Mouse (Mus musculus): ENCODE measurements at regions not wholly inside any gene's neighbourhood (a gene's known extent, or its start where the extent isn't known, plus 50 kb on each side); places are given as distances from the start of the nearest gene placed in this dataset.
A peak's percentile ranks its signal among the peaks of the same experiment; 100 is the strongest.

- no peak for DNase-seq (ENCODE audit: low read depth, low spot score)
Measured at GRCm38 (mm10) chr7:68686396-68687139, 62.5 kb downstream of the Arrdc4 start.

- DNase-seq (ENCODE audit: low read depth, low spot score) = no peak
Measured at GRCm38 (mm10) chr7:68682929-68683643, 66.0 kb downstream of the Arrdc4 start.

DNA sequence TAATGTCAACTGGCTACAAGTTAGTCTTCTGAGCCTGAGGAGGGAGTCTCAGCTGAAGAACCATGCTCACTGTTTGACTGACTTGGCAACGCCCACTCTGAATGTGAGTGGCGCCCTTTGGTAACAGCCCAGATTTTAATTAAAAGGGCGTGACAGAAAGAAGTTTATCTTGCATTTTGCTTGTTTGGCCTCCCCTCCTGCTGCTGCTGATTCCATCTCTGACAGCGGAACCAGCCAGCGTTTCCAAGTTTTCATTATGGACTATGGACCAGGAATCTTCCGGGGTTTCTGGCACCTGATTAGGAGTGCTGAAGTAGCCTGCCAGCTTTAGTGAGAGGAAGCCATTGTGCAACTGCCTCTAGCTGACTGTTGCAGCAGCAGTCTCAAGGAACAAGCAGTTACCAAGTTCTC lies 66.7 kb downstream of the Arrdc4 start:
- DNase-seq (ENCODE audit: low read depth, low spot score) = no peak

DNA sequence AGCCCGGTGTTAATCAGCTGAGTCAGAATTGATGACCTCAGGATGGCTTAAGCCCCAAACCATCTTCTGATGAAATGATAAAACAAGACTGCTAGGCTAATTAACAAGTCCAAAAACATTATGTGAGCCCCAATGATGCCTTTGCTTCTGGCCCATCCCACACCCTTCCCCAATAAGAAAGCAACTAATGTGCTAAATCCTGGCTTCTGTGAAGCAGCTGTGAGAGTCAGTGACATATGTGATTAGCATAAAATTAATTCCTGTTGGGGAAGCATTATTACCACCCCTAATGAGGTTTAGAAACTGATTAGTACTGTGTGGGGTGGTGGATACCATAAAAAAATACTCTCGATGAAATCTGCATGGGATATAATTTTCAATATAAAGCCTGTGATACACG lies 69.3 kb downstream of the Arrdc4 start:
- DNase-seq (ENCODE audit: low read depth, low spot score) = no peak

DNA sequence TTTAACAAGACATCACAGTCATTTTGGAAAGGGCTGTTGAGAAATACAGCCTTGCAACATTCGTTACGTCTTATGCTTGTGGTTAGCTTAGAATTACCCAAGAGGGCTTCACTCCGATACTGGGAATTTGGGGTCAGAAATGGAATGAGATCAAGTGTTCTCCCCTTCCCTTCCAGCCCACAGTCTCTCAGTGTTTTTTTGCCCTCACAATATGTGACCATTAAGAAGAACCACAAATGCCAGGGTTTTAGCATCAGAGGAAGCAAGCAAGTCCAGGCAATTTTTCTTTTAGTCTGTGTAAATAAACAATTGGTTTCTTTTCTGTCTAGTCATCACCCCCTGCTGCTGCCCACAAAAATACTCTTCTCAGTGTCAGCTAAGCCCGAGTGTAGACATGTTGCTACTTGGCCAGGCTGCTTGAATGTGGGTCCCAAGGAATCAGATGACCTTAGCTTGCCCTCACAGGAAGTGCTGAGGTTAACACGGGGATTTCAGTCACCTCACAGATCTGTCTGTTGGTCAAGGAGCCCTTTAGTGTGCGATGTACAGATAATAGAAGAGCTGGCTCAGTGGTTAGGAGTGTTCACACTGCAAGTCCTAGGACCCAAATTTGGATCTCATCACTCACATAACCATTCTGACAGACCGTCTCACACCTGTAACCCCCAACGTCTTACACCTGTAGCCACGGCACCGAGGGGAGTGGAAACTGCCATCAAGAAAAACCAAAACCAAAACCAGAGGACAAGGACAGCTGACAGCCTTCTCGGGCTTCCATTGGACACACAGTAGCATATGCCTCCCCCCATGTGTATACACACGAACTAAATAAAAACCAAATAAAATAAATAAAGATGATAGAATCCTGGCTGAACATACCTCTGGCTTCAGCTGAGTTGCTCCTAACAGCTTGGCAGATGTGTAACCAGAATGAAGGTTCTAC lies 81.0 kb downstream of the Arrdc4 start:
- DNase-seq (ENCODE audit: low read depth, low spot score) = no peak

GRCm38 (mm10) chr7:68667215-68667614 lies 81.8 kb downstream of the Arrdc4 start:
- peak; percentile 22 for DNase-seq (ENCODE audit: low read depth, low spot score)

DNA sequence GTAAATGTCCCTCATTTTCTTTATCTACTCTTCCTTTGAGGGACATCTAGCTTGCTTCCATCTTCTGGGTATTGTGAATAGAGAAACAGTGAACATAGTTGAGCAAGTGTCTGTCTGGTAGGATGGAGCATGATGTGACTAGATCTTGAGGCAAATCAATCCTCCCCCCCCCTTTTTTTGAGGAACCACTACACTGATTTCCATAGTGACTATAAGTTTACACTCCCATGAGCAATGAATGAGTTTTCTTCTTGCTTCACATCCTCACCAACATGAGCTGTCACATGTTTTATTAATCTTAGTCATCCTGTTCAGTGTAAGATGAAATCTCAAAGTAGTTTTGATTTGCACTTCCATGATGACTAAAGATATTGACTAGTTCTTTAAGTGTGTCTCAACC lies 92.7 kb downstream of the Arrdc4 start:
- no peak for DNase-seq (ENCODE audit: low read depth, low spot score)

GRCm38 (mm10) chr7:68653534-68653933 lies 95.5 kb downstream of the Arrdc4 start:
- DNase-seq (ENCODE audit: low read depth, low spot score) = no peak

- no peak for DNase-seq (ENCODE audit: low read depth, low spot score)
Measured at GRCm38 (mm10) chr7:68651418-68651817, 97.6 kb downstream of the Arrdc4 start.

- no peak for DNase-seq (ENCODE audit: low read depth, low spot score)
Measured at GRCm38 (mm10) chr7:68637556-68638215, 111.4 kb downstream of the Arrdc4 start.

GRCm38 (mm10) chr7:68621080-68621479 lies 128.0 kb downstream of the Arrdc4 start:
- DNase-seq (ENCODE audit: low read depth, low spot score) = no peak

DNA sequence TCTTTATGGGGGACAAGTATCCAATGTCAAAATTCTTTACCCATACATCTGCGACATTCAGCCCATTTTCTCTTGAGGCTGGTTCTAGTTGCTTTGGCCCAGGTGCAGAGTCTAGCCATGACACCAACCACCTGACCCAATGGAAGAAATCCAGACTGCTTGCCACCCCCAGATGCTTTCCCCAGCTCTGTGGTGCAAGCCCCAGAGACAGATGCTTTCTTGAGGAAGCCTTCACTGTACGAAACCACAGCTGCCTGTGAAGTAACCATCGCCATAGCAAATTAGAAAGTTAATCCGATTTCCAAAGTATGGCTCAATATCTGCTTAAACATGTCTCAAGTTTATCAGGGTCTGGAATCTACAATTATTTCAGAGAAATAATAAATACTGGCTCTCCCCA lies 138.5 kb downstream of the Arrdc4 start:
- no peak for DNase-seq (ENCODE audit: low read depth, low spot score)

DNA sequence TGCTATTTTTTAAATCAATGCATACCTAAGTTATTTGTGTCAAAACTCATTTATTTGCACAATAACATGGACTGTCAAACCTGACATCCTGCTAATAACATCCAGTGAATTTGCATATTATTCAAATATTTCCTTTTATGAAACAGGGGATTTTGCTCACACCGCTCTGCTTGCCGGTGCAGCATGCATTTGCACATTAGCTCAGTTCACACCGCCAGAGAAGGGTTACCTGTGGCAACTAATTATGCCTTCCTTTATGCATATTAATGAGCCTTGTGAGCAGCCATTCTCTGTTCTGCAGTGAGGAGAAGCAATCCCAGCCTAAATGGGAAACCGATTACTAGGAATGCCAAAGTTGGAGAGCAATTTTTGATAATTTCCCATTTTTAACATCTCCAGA lies 141.9 kb downstream of the Arrdc4 start:
- DNase-seq (ENCODE audit: low read depth, low spot score) = no peak

DNA sequence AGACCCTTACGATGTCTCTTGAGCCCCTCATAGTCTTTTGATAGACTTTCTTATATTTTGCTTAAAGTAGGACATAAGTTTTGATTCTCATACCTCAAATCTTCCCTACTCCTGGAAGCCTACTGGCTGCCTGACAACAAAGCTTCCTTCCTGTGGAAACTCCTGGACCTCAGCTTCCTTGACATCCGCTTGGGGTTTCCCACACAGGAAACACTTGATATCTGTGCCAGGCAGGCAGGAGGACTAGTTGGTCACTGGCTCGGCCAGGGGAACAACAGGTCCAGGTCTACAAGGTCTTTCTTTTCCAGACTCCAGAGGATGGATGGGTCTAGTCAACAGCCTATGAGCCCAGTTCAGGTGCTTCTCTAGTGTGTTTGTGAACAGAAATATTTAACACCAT lies 142.8 kb downstream of the Arrdc4 start:
- DNase-seq (ENCODE audit: low read depth, low spot score) = no peak

DNA sequence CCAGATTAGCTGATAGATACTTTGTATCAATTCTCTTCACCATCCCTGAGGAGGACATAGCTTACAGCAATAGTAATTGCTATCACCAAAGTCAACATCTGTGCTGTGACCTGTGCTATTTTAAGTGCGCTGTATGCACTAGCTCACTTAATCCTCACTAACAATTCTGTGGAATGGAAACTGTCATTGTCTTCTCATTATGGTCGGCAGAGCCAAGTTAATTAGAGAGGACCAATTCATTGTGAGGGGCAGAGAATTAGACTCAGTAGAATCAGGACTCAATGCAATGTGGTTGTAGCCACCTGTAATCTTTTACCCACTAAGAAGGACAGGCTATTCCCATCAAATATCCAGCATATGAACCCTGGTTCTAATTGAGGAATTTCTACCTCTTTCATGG lies 145.3 kb downstream of the Arrdc4 start:
- no peak for DNase-seq (ENCODE audit: low read depth, low spot score)

GRCm38 (mm10) chr7:68602003-68602402 lies 147.0 kb downstream of the Arrdc4 start:
- DNase-seq (ENCODE audit: low read depth, low spot score) = no peak

- DNase-seq (ENCODE audit: low read depth, low spot score) = no peak
Measured at GRCm38 (mm10) chr7:68594017-68594386, 155.0 kb downstream of the Arrdc4 start.

DNA sequence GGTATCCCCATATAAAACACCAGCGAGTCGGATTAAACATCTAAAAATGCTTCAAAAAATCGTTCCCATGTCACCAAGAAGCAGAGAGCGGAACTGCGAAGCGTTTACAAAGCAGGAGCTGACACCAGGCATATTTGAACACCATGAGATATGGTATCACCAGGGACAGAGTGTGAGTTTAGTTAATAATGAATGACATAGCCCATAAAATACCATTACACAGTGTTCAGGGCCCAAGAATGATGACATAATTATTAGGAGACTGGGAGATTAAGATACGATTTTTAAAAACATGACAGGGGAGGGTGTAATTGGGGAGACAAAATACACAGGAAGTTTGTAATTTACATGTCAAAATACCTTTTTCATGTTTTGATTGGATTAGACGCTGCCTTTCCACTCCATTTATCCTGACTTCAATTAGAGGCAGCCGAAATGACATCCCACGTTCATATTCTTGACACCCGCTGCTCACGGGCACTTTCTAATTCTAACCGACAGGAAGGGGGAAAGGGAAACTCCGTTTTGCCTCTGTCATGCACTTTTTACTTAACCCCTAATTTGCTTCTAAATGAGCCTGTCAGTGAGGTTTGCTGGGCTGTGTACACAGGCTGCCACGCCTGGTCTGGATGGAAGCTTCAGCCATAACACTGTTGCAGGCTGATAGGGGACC lies 155.6 kb downstream of the Arrdc4 start:
- DNase-seq (ENCODE audit: low read depth, low spot score) = no peak

DNA sequence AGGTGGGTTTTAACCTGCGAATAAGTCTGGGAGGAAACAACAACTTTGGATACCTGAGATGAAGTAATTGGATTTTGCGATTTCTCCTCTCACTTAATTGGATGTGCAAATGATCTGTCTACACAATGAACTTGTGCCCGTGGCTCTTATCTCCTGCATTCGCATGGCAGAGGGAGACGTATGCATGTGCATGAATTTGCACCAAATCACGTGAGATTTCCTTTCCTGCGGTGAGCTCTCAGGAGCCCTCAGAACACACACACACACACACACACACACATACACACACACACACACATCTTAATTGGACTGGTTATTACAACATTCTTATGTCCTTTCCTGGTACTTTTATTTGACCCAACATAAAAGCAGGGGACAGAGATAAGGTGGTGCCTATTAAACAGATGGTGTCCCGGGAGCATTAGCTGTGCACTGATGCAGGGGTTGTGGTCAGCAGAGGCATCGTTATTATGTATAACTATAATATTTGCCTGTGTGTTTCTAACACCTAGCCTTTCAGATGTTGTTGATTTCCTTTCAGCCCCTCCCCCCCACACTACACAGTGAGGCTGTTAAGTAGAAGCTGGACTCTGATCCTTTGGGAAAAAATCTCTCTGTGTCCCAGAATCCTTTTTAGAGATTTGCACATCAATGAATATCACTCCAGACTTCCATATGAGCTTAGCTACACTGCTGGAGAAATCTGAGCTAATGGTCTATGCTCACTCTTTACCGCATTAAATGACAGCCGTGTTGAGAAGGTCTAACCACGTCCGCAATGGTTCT lies 166.3 kb downstream of the Arrdc4 start:
- DNase-seq (ENCODE audit: low read depth, low spot score) = no peak

- peak; percentile 60 for DNase-seq (ENCODE audit: low read depth, low spot score)
Measured at GRCm38 (mm10) chr7:68580650-68581049, 168.4 kb downstream of the Arrdc4 start.

Data from ES-CJ7 (cell line).